Mouse (Mus musculus) spleen, adult 2 months (tissue): ENCODE results near the gene Sash1. TPM values are rescaled to one million over a fixed set of nuclear protein-coding genes. Genes with fewer than 3 reads are reported as not detected.
A peak's percentile ranks its signal among the peaks of the same experiment; 100 is the strongest.
"Not testable (repeated sequence)": the region's sequence is repeated elsewhere in the genome, so short reads cannot be mapped to it uniquely, and the experiment has no call there.

Experiments
- DNase-seq, 2 experiments: peaks; one replicate each; pipeline versions ENCODE4 v3.0.0 to v3.0.0-alpha.2; 2012 to 2021; ENCODE audit warnings: low spot score in 2 of 2, low read depth in 1 of 2
- H3K27ac ChIP-seq: fragments of 200-500 bp; 2 replicates; pipeline ENCODE4 v1.5.1; 2012; ENCODE audit warnings: low read length, inconsistent platforms; ENCODE audit not compliant: insufficient read depth
- H3K27me3 ChIP-seq: fragments of 200-500 bp; 2 replicates; pipeline ENCODE4 v1.6.1; 2012; ENCODE audit warnings: mild to moderate bottlenecking, moderate library complexity, low read length, inconsistent platforms; ENCODE audit not compliant: control insufficient read depth, insufficient read depth
- H3K36me3 ChIP-seq: fragments of 200-500 bp; 2 replicates; pipeline ENCODE4 v1.6.1; 2012; ENCODE audit warnings: mild to moderate bottlenecking, low read length, inconsistent platforms; ENCODE audit not compliant: control insufficient read depth, insufficient read depth
- H3K4me1 ChIP-seq: fragments of 200-500 bp; 2 replicates; pipeline ENCODE4 v1.6.1; 2011; ENCODE audit warnings: inconsistent platforms; ENCODE audit not compliant: control insufficient read depth, insufficient read depth, insufficient read length
- H3K4me3 ChIP-seq: fragments of 200-500 bp; 2 replicates; pipeline ENCODE4 v1.5.1; 2011; ENCODE audit warnings: mild to moderate bottlenecking, inconsistent platforms; ENCODE audit not compliant: insufficient read depth, insufficient read length; ENCODE audit errors: extremely low read depth
- CTCF ChIP-seq: fragments of 200-500 bp; IDR thresholded peaks from 2 replicates; pipeline ENCODE4 v1.5.1; 2011; ENCODE audit warnings: mild to moderate bottlenecking, inconsistent platforms; ENCODE audit not compliant: insufficient read depth, insufficient read length, insufficient replicate concordance; ENCODE audit errors: extremely low read depth
- POLR2A ChIP-seq: fragments of 200-500 bp; IDR thresholded peaks from 2 replicates; pipeline ENCODE4 v1.6.1; 2011; ENCODE audit warnings: low read depth, low read length, inconsistent platforms
- WGBS: fragments of 180-500 bp; shearing (Covaris S2); methylation state at CpG from one replicate; pipeline ENCODE4 v1.1.7; 2018; 5-methylcytosine and 5-hydroxymethylcytosine counted together
- polyA plus RNA-seq: library from polyadenylated mRNA; depleted of rRNA; stranded (reverse); fragments of >200 nt; gene quantifications from 2 replicates; pipeline ENCODE4 v1.2.3, GENCODE M21; 2012

The Sash1 gene
- polyA plus RNA-seq, 1 experiment: 9.8 TPM

- Histone ChIP-seq H3K27ac (no peak overlapping the region), H3K27me3 (no peaks in the 10 kb centered on the region), H3K4me1 (no peaks in the 10 kb centered on the region), H3K4me3 (no peak overlapping the region), H3K36me3 (no peaks in the 10 kb centered on the region)
- WGBS: 93% methylated on average over 34 of the region's 34 CpGs
- no peak for DNase-seq
- TF ChIP-seq CTCF (no peak), POLR2A (no peak)
Observed at GRCm38 (mm10) chr10:8729387-8730337, 156.2 kb downstream of the Sash1 start.

- H3K4me1 ChIP-seq: no peaks in the 10 kb centered on the region
Observed at GRCm38 (mm10) chr10:8719345-8719744, 166.5 kb downstream of the Sash1 start.

GRCm38 (mm10) chr10:8718831-8719230, 167.0 kb downstream of the Sash1 start:
- Histone ChIP-seq H3K27me3 (no peaks in the 10 kb centered on the region), H3K4me3 (no peak overlapping the region), H3K4me1 (no peaks in the 10 kb centered on the region), H3K27ac (no peak overlapping the region), H3K36me3 (no peaks in the 10 kb centered on the region)
- WGBS: 91% methylated on average over 7 of the region's 7 CpGs
- no peak for DNase-seq
- TF ChIP-seq POLR2A (no peak), CTCF (no peak)

More at GRCm38 (mm10) chr10:8719345-8719744, 166.5 kb downstream of the Sash1 start:
- Histone ChIP-seq H3K36me3 (no peaks in the 10 kb centered on the region), H3K27ac (no peak overlapping the region), H3K4me3 (no peak overlapping the region), H3K27me3 (no peaks in the 10 kb centered on the region)
- TF ChIP-seq CTCF (no peak), POLR2A (no peak)
- no peak for DNase-seq
- WGBS: 87% methylated on average over 13 of the region's 13 CpGs

DNA sequence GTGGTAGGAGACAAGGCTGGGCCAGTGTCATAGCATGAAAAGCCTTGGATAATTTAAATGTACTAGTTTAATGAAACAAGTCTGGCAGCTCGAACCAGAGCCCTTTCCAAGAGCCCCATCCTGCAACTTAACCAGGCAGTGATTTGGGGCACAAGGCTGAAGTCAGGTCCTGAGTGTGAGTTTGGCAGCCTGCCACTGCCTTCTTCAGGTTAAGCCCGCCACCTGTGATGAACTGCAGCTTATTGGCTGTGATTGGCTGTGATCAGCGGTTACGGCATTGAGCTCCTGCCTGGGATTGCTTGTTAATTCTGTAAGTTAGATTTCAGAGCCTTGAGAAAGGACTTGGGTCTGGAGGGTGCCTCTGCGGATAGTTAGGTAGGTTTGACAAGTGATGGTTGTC, 168.7 kb downstream of the Sash1 start:
- Histone ChIP-seq H3K27ac (no peak overlapping the region), H3K27me3 (no peaks in the 10 kb centered on the region), H3K36me3 (no peaks in the 10 kb centered on the region), H3K4me1 (no peaks in the 10 kb centered on the region), H3K4me3 (no peak overlapping the region)
- no peak for DNase-seq
- TF ChIP-seq POLR2A (no peak), CTCF (no peak)
- 82% methylated on average over 5 of the region's 5 CpGs for WGBS

DNA sequence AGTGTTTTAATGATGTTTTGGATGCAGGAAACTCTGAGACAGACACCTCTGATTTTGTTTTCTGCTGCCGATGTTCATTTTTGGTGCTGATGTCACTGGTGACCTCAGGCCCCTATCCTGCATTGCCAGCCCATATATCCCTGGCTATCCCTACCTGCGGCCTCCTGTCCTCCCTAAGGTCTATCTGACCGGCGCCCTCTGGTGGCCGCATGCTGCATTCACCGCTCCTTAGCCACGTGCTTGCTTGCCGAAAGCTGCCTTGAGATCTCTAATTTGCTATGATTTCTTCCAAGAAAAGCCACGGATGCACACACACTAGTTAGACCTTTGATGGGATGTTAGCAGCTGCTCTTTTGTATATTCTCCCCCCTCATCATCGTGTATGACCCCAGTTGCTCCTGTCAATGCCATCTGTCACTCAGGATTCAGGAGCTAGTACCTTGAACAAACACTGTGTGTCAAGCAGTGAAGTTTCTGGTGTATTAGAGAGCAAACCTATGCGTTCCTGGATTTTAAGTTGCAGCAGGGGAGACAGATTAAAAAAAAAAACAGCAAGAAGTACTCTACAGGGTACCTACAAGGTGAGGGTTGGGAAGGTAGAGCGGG, 170.1 kb downstream of the Sash1 start:
- H3K36me3 ChIP-seq: no peaks in the 10 kb centered on the region
- DNase-seq: peak in 1 of 2 experiments; percentile 54
- 22% methylated on average over 12 of the region's 12 CpGs for WGBS

DNA sequence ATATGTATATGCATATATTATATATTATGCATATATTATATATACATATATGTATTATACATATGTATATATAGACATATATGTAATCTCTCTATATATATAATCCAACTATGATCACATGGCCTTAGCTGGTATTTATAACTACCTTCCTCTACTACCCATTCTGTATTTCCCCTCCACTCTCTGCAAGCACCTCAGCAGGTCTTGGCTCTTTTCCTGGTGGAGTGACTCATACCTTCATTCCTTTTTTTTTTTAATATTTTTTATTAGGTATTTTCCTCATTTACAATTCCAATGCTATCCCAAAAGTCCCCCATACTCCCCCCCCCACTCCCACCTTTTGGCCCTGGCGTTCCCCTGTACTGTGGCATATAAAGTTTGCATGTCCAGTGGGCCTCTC, 189.2 kb downstream of the Sash1 start:
- 73% methylated on average over 1 of the region's 1 CpGs for WGBS
- H3K4me1 ChIP-seq, H3K36me3 ChIP-seq, DNase-seq, H3K27ac ChIP-seq, H3K27me3 ChIP-seq, H3K4me3 ChIP-seq: not testable (repeated sequence)

More for the DNA sequence above, 170.1 kb downstream of the Sash1 start:
- no peak overlapping the region for H3K27ac ChIP-seq
- no peaks in the 10 kb centered on the region for H3K27me3 ChIP-seq
- H3K4me3 ChIP-seq: no peak overlapping the region
- TF ChIP-seq POLR2A (no peak), CTCF (peak; percentile 89)
- H3K4me1 ChIP-seq: no peaks in the 10 kb centered on the region

- TF ChIP-seq POLR2A (no peak), CTCF (no peak)
Observed at GRCm38 (mm10) chr10:8693996-8694500, 191.8 kb downstream of the Sash1 start.

More at GRCm38 (mm10) chr10:8693996-8694500, 191.8 kb downstream of the Sash1 start:
- Histone ChIP-seq H3K4me1 (no peaks in the 10 kb centered on the region), H3K27ac (no peak overlapping the region), H3K36me3 (no peaks in the 10 kb centered on the region), H3K27me3 (no peaks in the 10 kb centered on the region), H3K4me3 (no peak overlapping the region)
- no peak for DNase-seq
- WGBS: 85% methylated on average over 7 of the region's 7 CpGs
